ENCODE assay signal across 12 mouse cellular contexts in genomic region chr6:136545284-136545870, GRCm38 (mm10). TPM values are rescaled to one million over a fixed set of nuclear protein-coding genes. Genes with fewer than 3 reads are reported as not detected.
DNase-seq lines count a peak whose midpoint lies in the region; ATAC-seq and TF ChIP-seq lines count a peak whose summit lies in the region.
"Had no signal": no experiment of that assay in that cellular context is flagged by ENCODE, and none has a peak within 500 bp of the region (broad histone marks: within the 10 kb centered on the region; RNA-seq: fewer than 3 reads in every experiment).

No protein-coding gene starts in this region.

- no peak for TF ChIP-seq CTCF in E14TG2a.4 (conservative IDR thresholded peaks at IDR 0.05; ENCODE audit: low read length)

- peak overlapping the region; percentile 6 for H3K27ac ChIP-seq in heart, embryonic 13.5 days (replicated peaks)
- peak overlapping the region; percentile 51 for H3K27ac ChIP-seq in forebrain, embryonic 12.5 days
- H3K27ac ChIP-seq: kidney, postnatal 0 days had no signal

- H3K4me1 ChIP-seq in heart, embryonic 13.5 days, result peaks cover 67% of the 10 kb centered on the region
- peaks cover 85% of the 10 kb centered on the region for H3K4me1 ChIP-seq in E14TG2a.4 (replicated peaks; ENCODE audit: low read depth, low read length)
- H3K4me1 ChIP-seq in forebrain, embryonic 12.5 days, result peaks cover 47% of the 10 kb centered on the region

- DNase-seq in heart, postnatal 10 days, result no peak
- DNase-seq in urinary bladder, adult 2 months (ENCODE audit: low spot score), result no peak
- DNase-seq in left cerebral cortex, postnatal 10 days (ENCODE audit: extremely low spot score in 1 of 2, low spot score in 2 of 2), result no peak
- DNase-seq in thymus, adult 18-20 months, result no peak
- DNase-seq: embryo, embryonic 11 days; lung, postnatal 14 days had no signal

- 84% methylated on average over 11 of the region's 11 CpGs for WGBS in heart, embryonic 13.5 days
- 80% methylated on average over 11 of the region's 11 CpGs for WGBS in forebrain, embryonic 12.5 days

- H3K9ac ChIP-seq in heart, embryonic 13.5 days, result no peak overlapping the region
- H3K9ac ChIP-seq in forebrain, embryonic 12.5 days, result no peak overlapping the region

- no peak overlapping the region for H3K4me2 ChIP-seq in heart, embryonic 13.5 days
- H3K4me2 ChIP-seq in forebrain, embryonic 12.5 days, result no peak overlapping the region

- no peaks in the 10 kb centered on the region for H3K27me3 ChIP-seq in heart, embryonic 13.5 days (replicated peaks)
- no peaks in the 10 kb centered on the region for H3K27me3 ChIP-seq in E14TG2a.4 (ENCODE audit: insufficient read depth, low read length)
- no peaks in the 10 kb centered on the region for H3K27me3 ChIP-seq in forebrain, embryonic 12.5 days

- no peaks in the 10 kb centered on the region for H3K9me3 ChIP-seq in heart, embryonic 13.5 days
- H3K9me3 ChIP-seq in E14TG2a.4 (ENCODE audit: low read length), result no peaks in the 10 kb centered on the region
- no peaks in the 10 kb centered on the region for H3K9me3 ChIP-seq in forebrain, embryonic 12.5 days

- H3K4me3 ChIP-seq in heart, embryonic 13.5 days, result no peak overlapping the region
- peak overlapping the region; percentile 45 for H3K4me3 ChIP-seq in E14TG2a.4 (replicated peaks; ENCODE audit: low read length)
- H3K4me3 ChIP-seq in forebrain, embryonic 12.5 days (replicated peaks), result no peak overlapping the region

- H3K36me3 ChIP-seq in heart, embryonic 13.5 days, result peaks cover 11% of the 10 kb centered on the region
- H3K36me3 ChIP-seq in E14TG2a.4 (ENCODE audit: insufficient read depth, low read length), result peaks cover 15% of the 10 kb centered on the region
- peaks cover 5% of the 10 kb centered on the region for H3K36me3 ChIP-seq in forebrain, embryonic 12.5 days (replicated peaks)

- intact Hi-C loops in heart, postnatal 10 days (cut with DNase I), result loop anchor here (5.0 kb wide), 1 partner anchor 1623 kb away; the partner anchor contains the start of gene Cdkn1b
- intact Hi-C loops in left cerebral cortex, postnatal 10 days (cut with DNase I), result no loop called here

- ATAC-seq in heart, embryonic 13.5 days (ENCODE audit: extremely low read depth, insufficient number of reproducible peaks, low FRiP score, low TSS enrichment), result no peak
- ATAC-seq in forebrain, embryonic 12.5 days (ENCODE audit: low FRiP score), result no peak
- peak; percentile 16 for ATAC-seq in inflammation-experienced regulatory T-cells, adult 6 months
- ATAC-seq: CD4-positive, CD25-positive, alpha-beta regulatory T cell, adult 4 months had no signal

RNA-seq across cellular contexts. Expression of gene Atf7ip, which starts 39.4 kb away (rescaled TPM):
- 31.6 and 33.7 TPM in 2 replicates for polyA plus RNA-seq in heart, embryonic 13.5 days (2015; fragmentation: Nextera tagmentation; extraction: Ambion mirVana)
- total RNA-seq in heart, postnatal 10 days (2021), result 100 to 1,000 TPM in 1 of 2 experiments, 10 to 100 TPM in 1; 93.8 to 103 TPM
- 63.2 and 72.4 TPM in 2 replicates for polyA plus RNA-seq in forebrain, embryonic 12.5 days (2016; fragmentation: Nextera tagmentation; extraction: Ambion mirVana)
- polyA plus RNA-seq in inflammation-experienced regulatory T-cells, adult 6 months (2017; shearing (Covaris generic)), result 10 to 100 TPM; 79.8 to 94.2 (median 91.2) TPM
- 20.5 and 31.6 TPM in 2 replicates for polyA plus RNA-seq in urinary bladder, adult 2 months (2012; rRNA removed)
- 100 to 1,000 TPM; 119 to 135 TPM for total RNA-seq in left cerebral cortex, postnatal 10 days (2021)
